Comparison of ENCODE assay signal across 25 mouse cellular contexts in genomic region chr14:98441954-98442353, GRCm38 (mm10).
A peak's percentile ranks its signal among the peaks of the same experiment; 100 is the strongest.
DNase-seq lines count a peak whose midpoint lies in the region; ATAC-seq lines count a peak whose summit lies in the region.
"Had no signal": no experiment of that assay in that cellular context is flagged by ENCODE, and none has a peak within 500 bp of the region (broad histone marks: within the 10 kb centered on the region; RNA-seq: fewer than 3 reads in every experiment).

No protein-coding gene starts in this region.

- H3K4me1 ChIP-seq in lung, embryonic 15.5 days: no peaks in the 10 kb centered on the region
- H3K4me1 ChIP-seq: forebrain, embryonic 13.5 days; heart, embryonic 15.5 days; limb, embryonic 13.5 days; liver, embryonic 13.5 days; midbrain, embryonic 15.5 days; neural tube, embryonic 13.5 days; stomach, embryonic 15.5 days had no signal

- no peak overlapping the region for H3K27ac ChIP-seq in lung, embryonic 15.5 days
- H3K27ac ChIP-seq: forebrain, embryonic 13.5 days; heart, embryonic 15.5 days; hindbrain, embryonic 14.5 days; layer of hippocampus, adult 2 months; limb, embryonic 13.5 days; liver, embryonic 13.5 days; midbrain, embryonic 15.5 days; neural tube, embryonic 13.5 days; stomach, embryonic 15.5 days had no signal

- H3K4me3 ChIP-seq in lung, embryonic 15.5 days: no peak overlapping the region
- H3K4me3 ChIP-seq: forebrain, embryonic 13.5 days; heart, embryonic 15.5 days; layer of hippocampus, adult 2 months; limb, embryonic 13.5 days; liver, embryonic 13.5 days; midbrain, embryonic 15.5 days; myocyte; neural tube, embryonic 13.5 days; stomach, embryonic 15.5 days had no signal

- H3K36me3 ChIP-seq in lung, embryonic 15.5 days: no peaks in the 10 kb centered on the region
- H3K36me3 ChIP-seq: heart, embryonic 15.5 days; limb, embryonic 13.5 days; liver, embryonic 13.5 days; midbrain, embryonic 15.5 days; neural tube, embryonic 13.5 days; stomach, embryonic 15.5 days had no signal

- peak; percentile 24 to 46 for DNase-seq in cerebellum, postnatal 10 days
- no peak for DNase-seq in cerebellum, postnatal 36 days
- no peak for DNase-seq in lung, postnatal 10 days
- DNase-seq in urinary bladder, postnatal 14 days (ENCODE audit: low spot score): peak; percentile 44
- no peak for DNase-seq in urinary bladder, postnatal 10 days (ENCODE audit: low spot score)
- DNase-seq in kidney, adult 18-20 months: no peak
- DNase-seq: adrenal gland, postnatal 14 days; cerebellum, adult 8-10 months; heart, postnatal 36 days; kidney, adult 9 months; kidney, postnatal 14 days; liver, embryonic 13.5 days; lung, adult 2 months; thymus, postnatal 25 days had no signal

- H3K9ac ChIP-seq in lung, embryonic 15.5 days: no peak overlapping the region
- H3K9ac ChIP-seq: forebrain, embryonic 13.5 days; heart, embryonic 15.5 days; hindbrain, embryonic 14.5 days; limb, embryonic 13.5 days; liver, embryonic 13.5 days; midbrain, embryonic 15.5 days; neural tube, embryonic 13.5 days; stomach, embryonic 15.5 days had no signal

- ATAC-seq in lung, embryonic 15.5 days (ENCODE audit: borderline replicate concordance, extremely low read depth, low FRiP score, low TSS enrichment): peak; percentile 69; the same call in 1 of the 2 replicates
- ATAC-seq: CD4-positive, CD25-positive, alpha-beta regulatory T cell, adult 4 months; midbrain, embryonic 15.5 days had no signal

- H3K4me2 ChIP-seq in lung, embryonic 15.5 days: no peak overlapping the region
- H3K4me2 ChIP-seq: forebrain, embryonic 13.5 days; heart, embryonic 15.5 days; hindbrain, embryonic 14.5 days; limb, embryonic 13.5 days; liver, embryonic 13.5 days; midbrain, embryonic 15.5 days; neural tube, embryonic 13.5 days; stomach, embryonic 15.5 days had no signal

- no peaks in the 10 kb centered on the region for H3K9me3 ChIP-seq in lung, embryonic 15.5 days
- H3K9me3 ChIP-seq: forebrain, embryonic 13.5 days; heart, embryonic 15.5 days; limb, embryonic 13.5 days; liver, embryonic 13.5 days; midbrain, embryonic 15.5 days; neural tube, embryonic 13.5 days; stomach, embryonic 15.5 days had no signal

- 37% methylated on average over 2 of the region's 2 CpGs for WGBS in lung, embryonic 15.5 days

- H3K27me3 ChIP-seq in lung, embryonic 15.5 days: no peaks in the 10 kb centered on the region
- H3K27me3 ChIP-seq: forebrain, embryonic 13.5 days; heart, embryonic 15.5 days; limb, embryonic 13.5 days; liver, embryonic 13.5 days; midbrain, embryonic 15.5 days; neural tube, embryonic 13.5 days; stomach, embryonic 15.5 days had no signal

Comparison
In these comparisons a context has a peak if more than half of its experiments do, and no peak if none do; other contexts are left out.
1. DNase-seq: peak in cerebellum, postnatal 10 days (2 of 2) and urinary bladder, postnatal 14 days (single experiment); none in cerebellum, postnatal 36 days (0 of 2), lung, postnatal 10 days (single experiment), urinary bladder, postnatal 10 days (single experiment) and kidney, adult 18-20 months (single experiment).